Mouse (Mus musculus) embryonic fibroblast, embryonic 13.5 days (primary cell): ENCODE data around the gene Cdca3. TPM values are rescaled to one million over a fixed set of nuclear protein-coding genes. Genes with fewer than 3 reads are reported as not detected.
"Not testable (repeated sequence)": the region's sequence is repeated elsewhere in the genome, so short reads cannot be mapped to it uniquely, and the experiment has no call there.

Source experiments
- H3K27ac ChIP-seq: 2 replicates; pipeline ENCODE4 v1.5.1; 2012; ENCODE audit warnings: low read length, control low read depth, inconsistent platforms; ENCODE audit not compliant: insufficient read depth
- H3K4me1 ChIP-seq: 2 replicates; pipeline ENCODE4 v1.6.1; 2011; ENCODE audit warnings: low read length; ENCODE audit not compliant: control insufficient read depth, insufficient read depth
- H3K4me3 ChIP-seq: 2 replicates; pipeline ENCODE4 v1.5.1; 2011; ENCODE audit warnings: mild to moderate bottlenecking, control low read depth, low read length; ENCODE audit not compliant: insufficient read depth
- CTCF ChIP-seq: IDR thresholded peaks from 2 replicates; pipeline ENCODE4 v1.5.1; 2011; ENCODE audit warnings: mild to moderate bottlenecking, control low read depth, low read length, moderate library complexity, borderline replicate concordance; ENCODE audit not compliant: insufficient read depth
- POLR2A ChIP-seq: IDR thresholded peaks from 2 replicates; pipeline ENCODE4 v1.6.1; 2011; ENCODE audit warnings: low read depth, mild to moderate bottlenecking, control low read depth, low read length, moderate library complexity
- polyA plus RNA-seq: library from polyadenylated mRNA; stranded (reverse); fragments of >200 nt; gene quantifications from 2 replicates; pipeline ENCODE4 v1.2.4, GENCODE M21; 2011; ENCODE audit warnings: low read depth; ENCODE audit not compliant: missing spikeins, insufficient read length

Gene Cdca3
- polyA plus RNA-seq, 1 experiment = 61.1 TPM

DNA sequence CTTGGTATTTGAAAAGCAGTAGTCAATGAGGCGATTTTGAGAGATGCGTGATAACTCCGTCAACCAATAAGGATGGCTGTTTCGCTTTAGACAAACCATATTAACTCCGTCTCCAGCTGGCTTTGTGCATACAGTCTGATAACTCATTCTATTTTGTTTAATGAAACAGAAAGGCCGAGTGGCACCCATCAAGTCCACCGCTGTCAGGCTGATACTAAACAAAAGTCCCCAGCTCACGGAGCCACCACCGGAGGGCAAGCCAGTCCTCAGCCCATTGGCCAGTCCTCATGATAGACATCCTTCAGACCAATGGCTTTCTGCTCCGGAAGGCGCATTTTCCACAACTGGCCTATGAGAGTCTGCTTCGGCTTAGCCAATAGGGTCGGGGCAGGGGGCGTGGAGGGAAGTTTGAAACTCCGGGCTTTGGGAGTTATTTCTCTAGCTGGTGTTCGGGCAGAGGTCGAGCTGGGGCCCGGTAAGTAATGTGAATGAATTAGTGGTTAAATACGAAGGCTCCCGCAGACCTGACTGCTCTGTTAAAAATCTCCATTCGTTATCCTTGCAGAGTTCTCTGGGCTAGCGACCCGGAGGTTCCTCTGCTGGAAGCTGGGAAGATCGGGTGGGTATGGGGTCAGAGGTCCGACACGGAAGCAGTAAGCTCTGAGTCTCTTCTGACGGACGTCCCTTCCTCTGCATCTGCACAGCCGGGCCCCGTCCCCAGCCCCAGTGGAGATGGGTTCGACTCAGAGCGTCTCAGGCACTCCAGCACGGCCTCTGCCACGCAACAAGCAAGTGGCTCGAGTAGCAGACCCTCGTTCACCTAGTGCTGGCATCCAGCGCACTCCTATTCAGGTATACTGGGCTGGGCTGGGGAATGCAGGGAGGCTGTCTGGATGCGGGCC lies 703 bp downstream of the Cdca3 start:
- H3K4me3 ChIP-seq = peak overlapping the region; percentile 71
- H3K4me1 ChIP-seq = no peaks in the 10 kb centered on the region
- peak overlapping the region; percentile 85 for H3K27ac ChIP-seq
- TF ChIP-seq POLR2A (peak; percentile 77), CTCF (no peak)

DNA sequence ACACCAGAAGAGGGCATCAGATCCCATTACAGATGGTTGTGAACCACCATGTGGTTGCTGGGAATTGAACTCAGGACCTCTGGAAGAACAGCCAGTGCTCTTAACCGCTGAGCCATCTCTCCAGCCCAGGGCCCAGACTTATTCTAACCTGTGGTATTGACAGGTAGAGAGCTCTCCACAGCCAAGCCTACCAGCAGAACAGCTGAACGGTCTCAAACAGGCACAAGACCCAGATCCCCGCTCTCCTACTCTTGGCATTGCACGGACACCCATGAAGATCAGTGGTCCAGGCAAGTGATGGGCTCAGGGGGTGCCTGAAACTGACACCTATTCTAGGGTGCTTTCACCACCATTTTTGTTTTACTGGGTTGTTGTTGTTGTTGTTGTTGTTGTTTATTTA lies 1.9 kb downstream of the Cdca3 start:
- H3K4me1 ChIP-seq, H3K4me3 ChIP-seq, H3K27ac ChIP-seq: not testable (repeated sequence)

DNA sequence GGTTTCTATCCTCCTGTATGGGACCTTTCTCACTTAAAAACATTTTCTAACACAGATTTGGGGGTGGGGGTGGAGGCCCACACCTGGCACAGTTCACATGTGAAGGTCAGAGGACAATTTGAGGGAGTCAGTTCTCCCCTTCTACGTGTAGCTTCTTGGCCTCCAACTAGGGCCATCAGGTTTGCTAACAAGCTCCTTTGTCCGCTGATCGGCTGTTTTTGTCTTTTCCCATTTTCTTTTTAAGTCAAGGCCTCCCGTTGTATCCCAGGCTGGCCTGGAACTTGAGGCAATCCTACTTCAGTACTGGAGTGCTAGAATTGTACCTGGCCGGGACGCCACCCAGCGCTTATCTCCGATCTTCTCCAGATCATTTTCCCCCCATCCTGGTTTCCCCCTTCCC lies 2.3 kb downstream of the Cdca3 start:
- Histone ChIP-seq H3K27ac (no peak overlapping the region), H3K4me1 (no peaks in the 10 kb centered on the region), H3K4me3 (no peak overlapping the region)
- no peak for TF ChIP-seq POLR2A
- no peak for TF ChIP-seq CTCF

DNA sequence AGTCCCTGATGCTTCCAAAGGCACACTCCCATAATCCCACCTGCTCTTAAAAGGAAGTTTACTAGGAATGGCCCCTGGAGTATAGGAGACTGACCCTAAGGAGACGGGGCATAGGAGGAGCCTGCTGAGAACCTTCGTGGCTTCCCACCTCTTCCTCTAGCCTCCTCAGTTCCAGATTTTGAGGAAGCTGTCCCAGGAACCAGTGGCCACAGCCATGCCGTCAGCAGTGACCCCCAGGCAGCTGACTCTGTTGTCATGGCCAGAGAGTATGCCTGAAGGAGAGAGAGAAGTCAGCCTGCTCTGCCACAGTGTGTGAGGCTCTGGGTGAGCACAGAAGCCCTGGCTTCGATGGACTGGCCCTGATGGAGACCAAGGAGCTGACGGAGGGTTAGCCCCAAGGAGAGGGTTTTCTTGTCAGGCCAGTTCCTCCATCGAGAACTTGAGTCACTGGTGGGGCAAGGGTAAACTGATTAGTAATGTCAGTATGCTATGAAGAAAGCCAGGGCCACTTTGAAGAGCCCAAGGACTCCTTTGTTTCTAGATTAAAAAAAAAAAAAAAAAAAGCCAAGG lies 5.2 kb downstream of the Cdca3 start:
- H3K4me1 ChIP-seq = no peaks in the 10 kb centered on the region
- TF ChIP-seq CTCF = no peak
- no peak overlapping the region for H3K4me3 ChIP-seq
- no peak overlapping the region for H3K27ac ChIP-seq

DNA sequence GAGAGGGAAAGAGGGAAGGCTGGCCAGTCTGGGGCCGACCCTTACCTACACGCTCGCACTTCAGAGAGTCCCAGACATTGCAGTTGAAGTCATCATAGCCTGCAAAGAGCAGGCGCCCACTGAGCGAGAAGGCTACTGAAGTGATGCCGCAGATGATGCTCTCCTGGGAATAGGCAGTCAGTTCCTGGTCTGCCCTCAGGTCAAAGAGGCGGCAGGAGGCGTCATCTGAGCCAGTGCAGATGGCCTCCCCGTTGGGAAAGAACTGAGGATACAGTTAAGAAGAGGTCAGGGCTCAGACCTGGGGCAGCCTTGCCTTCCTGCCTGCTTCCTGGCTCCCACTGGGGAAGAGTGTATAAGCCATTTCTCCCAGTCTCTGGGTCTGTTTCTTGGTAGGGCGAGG lies 6.2 kb downstream of the Cdca3 start:
- Histone ChIP-seq H3K4me3 (no peak overlapping the region), H3K4me1 (no peaks in the 10 kb centered on the region), H3K27ac (no peak overlapping the region)
- TF ChIP-seq POLR2A (no peak), CTCF (no peak)

DNA sequence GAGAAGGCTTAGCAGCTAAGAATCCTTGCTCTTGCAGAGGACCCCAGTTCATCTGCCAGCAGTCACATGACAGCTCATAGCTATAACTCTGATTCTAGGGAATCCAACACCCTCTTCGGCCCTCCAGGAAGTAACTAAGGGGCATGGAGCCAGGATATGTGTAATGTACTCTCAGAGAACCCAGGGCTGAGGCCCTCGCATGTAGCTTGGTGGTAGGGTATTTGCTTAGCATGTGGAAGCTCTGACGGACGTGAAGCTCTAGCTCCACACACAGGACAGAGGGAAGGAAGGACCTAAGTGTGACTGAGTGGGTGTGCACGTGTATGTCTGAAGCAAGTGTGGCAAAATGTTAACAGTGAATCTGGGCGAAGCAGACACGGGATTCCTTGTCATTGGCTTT lies 7.1 kb downstream of the Cdca3 start:
- Histone ChIP-seq H3K4me3 (no peak overlapping the region), H3K27ac (no peak overlapping the region), H3K4me1 (no peaks in the 10 kb centered on the region)
- TF ChIP-seq CTCF (peak; percentile 8; the same call in 1 of the 2 replicates), POLR2A (no peak)

DNA sequence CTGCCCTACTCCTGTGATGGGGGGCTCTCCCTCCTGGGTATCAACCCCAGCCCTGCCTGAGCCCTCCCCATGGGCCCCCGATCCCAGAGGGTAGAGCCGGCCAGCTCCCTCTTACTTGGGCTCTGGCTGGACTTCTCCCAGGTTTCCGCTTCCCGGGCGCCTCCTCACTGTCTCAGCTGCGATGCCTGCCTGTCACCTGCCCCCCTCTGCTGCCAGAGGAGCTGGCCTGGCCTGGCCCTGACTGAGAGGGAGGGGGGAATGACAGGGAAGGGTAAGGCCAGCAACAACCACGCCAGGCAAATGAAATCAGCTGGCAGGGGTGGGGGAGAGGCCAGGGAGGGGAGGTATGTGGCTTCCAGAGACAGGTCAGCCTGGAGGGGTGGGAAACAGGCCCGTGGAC lies 10.5 kb downstream of the Cdca3 start:
- no peaks in the 10 kb centered on the region for H3K4me1 ChIP-seq
- no peak overlapping the region for H3K4me3 ChIP-seq
- H3K27ac ChIP-seq = no peak overlapping the region
- TF ChIP-seq CTCF (no peak), POLR2A (no peak)

DNA sequence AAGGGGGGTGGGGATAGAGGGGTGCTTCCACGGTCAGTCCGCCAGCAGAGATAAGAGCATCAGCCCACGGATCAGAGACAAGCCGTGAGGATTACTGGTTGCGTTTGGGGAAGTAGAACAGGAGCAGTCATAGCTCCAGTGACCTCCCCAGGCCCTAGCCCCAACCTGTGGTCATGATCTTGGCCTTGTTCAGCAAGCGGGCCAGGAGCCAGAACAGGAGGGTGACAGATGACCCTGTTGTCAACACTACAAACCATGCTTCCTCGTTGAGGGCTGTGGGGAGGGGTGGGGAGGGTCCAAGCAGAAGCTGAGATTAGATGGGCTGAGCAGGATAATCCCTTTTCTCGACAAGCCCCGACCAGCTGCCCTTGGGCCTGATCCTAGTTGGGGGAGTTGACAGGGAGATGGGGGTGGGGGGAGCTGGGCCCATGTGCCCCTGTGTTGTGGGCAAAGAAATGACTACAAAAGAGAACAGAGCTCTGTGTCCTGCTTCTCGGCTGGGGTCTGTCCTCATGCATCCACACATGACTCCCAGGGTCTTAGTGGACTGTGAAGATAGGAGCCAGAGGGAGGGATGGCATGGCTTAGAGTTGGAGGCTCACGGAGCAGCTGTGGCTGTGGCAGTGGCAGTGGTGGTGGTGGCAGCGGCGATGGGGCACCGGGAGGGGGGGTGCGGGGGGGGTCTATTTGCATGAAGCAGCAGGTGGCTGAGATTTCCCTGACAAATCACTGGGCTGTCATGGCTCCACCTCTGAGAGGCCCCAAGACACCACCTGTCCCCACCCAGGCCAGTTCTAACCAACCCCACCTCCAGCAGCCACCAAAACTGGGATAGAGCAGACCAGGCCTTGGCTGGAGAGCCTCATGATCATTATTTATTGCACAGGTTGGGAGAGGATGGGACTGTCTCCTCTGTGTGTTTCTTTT lies 11.2 kb downstream of the Cdca3 start, which contains the start of gene Gnb3:
Gnb3 (minus strand) TSS at position 35 of the 927 bp plus-strand sequence.
- TF ChIP-seq CTCF (no peak), POLR2A (no peak)
- Histone ChIP-seq H3K4me1 (no peaks in the 10 kb centered on the region), H3K27ac (no peak within 1 kb of the TSS), H3K4me3 (no peak within 1 kb of the TSS)

DNA sequence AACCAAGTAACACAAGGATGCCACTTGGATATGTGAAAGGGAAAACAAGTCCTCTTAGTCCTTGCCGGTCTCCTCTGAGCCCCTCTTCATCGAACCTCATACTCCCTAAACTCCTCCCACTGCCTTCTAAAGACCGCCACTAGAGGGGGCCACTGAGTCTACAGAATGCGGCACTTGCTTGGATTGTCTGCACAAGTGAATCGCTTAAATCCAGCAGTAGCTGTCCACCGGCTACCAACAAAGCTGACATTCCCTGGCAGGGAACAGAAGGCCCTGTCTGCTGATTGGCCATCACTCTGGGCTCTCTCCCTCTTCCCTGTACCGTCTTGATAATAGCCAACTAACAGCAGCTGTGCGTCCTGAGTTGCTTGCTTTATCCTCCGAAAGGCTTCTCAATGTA lies 18.0 kb downstream of the Cdca3 start:
- no peak overlapping the region for H3K27ac ChIP-seq
- no peak overlapping the region for H3K4me3 ChIP-seq
- TF ChIP-seq POLR2A = no peak
- peak; percentile 61; the same call in 1 of the 2 replicates for TF ChIP-seq CTCF
- H3K4me1 ChIP-seq = no peaks in the 10 kb centered on the region
